Mouse (Mus musculus): ENCODE data around the gene Ccdc177.

DNA sequence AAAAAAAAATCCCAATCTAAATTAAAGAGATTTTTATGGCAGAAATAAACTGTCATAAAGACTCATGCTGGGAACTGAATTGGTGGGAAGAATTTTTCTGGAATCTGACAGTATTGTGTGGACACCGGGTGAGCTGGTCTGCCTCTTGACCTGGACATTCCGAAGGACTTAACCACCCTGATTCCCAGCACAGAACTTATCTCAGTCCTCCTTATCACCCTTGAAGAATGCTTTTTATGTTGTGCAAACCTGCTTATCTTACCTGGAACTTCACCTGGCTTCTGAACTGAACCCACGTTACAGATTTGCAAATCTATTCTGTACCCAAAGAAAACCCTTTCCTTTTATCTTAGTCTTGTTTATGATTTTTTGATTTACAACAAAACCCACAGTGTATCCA is 21.7 kb upstream of the Ccdc177 start:
- TF ChIP-seq POLR2A (IDR thresholded peaks at IDR 0.05; ENCODE audit: insufficient read depth, low read depth, low read length) (no peak), CTCF (IDR thresholded peaks at IDR 0.05; ENCODE audit: insufficient read depth, low read depth, low read length) (no peak)
